Mouse (Mus musculus) spleen, postnatal 10 days (tissue): ENCODE measurements around the gene Gm44805.

Experiments used
- DNase-seq, 2 experiments: peaks; one replicate each; pipeline ENCODE4 v3.0.0; 2021 to 2022; ENCODE audit warnings: low spot score in 2 of 2

Gm44805 gene

GRCm38 (mm10) chr7:19677872-19678271, 3.4 kb downstream of the Gm44805 start, which contains the start of gene Apoc2:
TSS of gene Apoc2 (minus strand) at chr7:19677941.
- no peak for DNase-seq

GRCm38 (mm10) chr7:19676662-19677061, 4.6 kb downstream of the Gm44805 start:
- DNase-seq, result no peak

GRCm38 (mm10) chr7:19675824-19676223, 5.4 kb downstream of the Gm44805 start:
- DNase-seq, result no peak

GRCm38 (mm10) chr7:19673083-19673699, 8.0 kb downstream of the Gm44805 start:
- DNase-seq, result no peak

- no peak for DNase-seq
Observed at GRCm38 (mm10) chr7:19671511-19671910, 9.7 kb downstream of the Gm44805 start.

GRCm38 (mm10) chr7:19668947-19669721, 12.1 kb downstream of the Gm44805 start:
- peak; percentile 80 to 93 for DNase-seq

- no peak for DNase-seq
Observed at GRCm38 (mm10) chr7:19667434-19667833, 13.8 kb downstream of the Gm44805 start.

GRCm38 (mm10) chr7:19666750-19667149, 14.5 kb downstream of the Gm44805 start:
- DNase-seq, result peak in 1 of 2 experiments; percentile 34

- peak; percentile 93 to 98 for DNase-seq
Observed at GRCm38 (mm10) chr7:19664955-19665841, 16.0 kb downstream of the Gm44805 start, which contains the start of gene Clptm1. TSS of gene Clptm1 (minus strand) at chr7:19665033.

- DNase-seq, result no peak
Observed at GRCm38 (mm10) chr7:19664455-19664954, 16.7 kb downstream of the Gm44805 start.

- peak in 1 of 2 experiments; percentile 39 for DNase-seq
Observed at GRCm38 (mm10) chr7:19663940-19664339, 17.3 kb downstream of the Gm44805 start.

GRCm38 (mm10) chr7:19652614-19653013, 28.6 kb downstream of the Gm44805 start:
- no peak for DNase-seq

- DNase-seq, result no peak
Observed at GRCm38 (mm10) chr7:19651063-19651786, 30.0 kb downstream of the Gm44805 start.

GRCm38 (mm10) chr7:19641223-19641622, 40.0 kb downstream of the Gm44805 start:
- DNase-seq, result no peak

- no peak for DNase-seq
Observed at GRCm38 (mm10) chr7:19635074-19635827, 46.0 kb downstream of the Gm44805 start.

- no peak for DNase-seq
Observed at GRCm38 (mm10) chr7:19634591-19634990, 46.6 kb downstream of the Gm44805 start.

GRCm38 (mm10) chr7:19633855-19634254, 47.4 kb downstream of the Gm44805 start:
- no peak for DNase-seq

GRCm38 (mm10) chr7:19633197-19633596, 48.0 kb downstream of the Gm44805 start:
- no peak for DNase-seq

- no peak for DNase-seq
Observed at GRCm38 (mm10) chr7:19632720-19633119, 48.5 kb downstream of the Gm44805 start.

GRCm38 (mm10) chr7:19632275-19632674, 48.9 kb downstream of the Gm44805 start:
- DNase-seq, result no peak
